Mouse (Mus musculus): ENCODE results near the gene Rbbp4. TPM values are rescaled to one million over a fixed set of nuclear protein-coding genes. Genes with fewer than 3 reads are reported as not detected.

Rbbp4 gene
- polyA plus RNA-seq (2012; fragmentation: generic; extraction: Trizol) = 195 TPM
- long read RNA-seq, experiment 1, full-length matches to known transcripts = 38 of 64 reads
- long read RNA-seq, experiment 1, partial matches to known transcripts = 4 of 64 reads
- long read RNA-seq, experiment 1, other reads (novel, unspliced or antisense) = 22 of 64 reads
- long read RNA-seq, experiment 2, full-length matches to known transcripts = 130 of 258 reads
- long read RNA-seq, experiment 2, partial matches to known transcripts = 6 of 258 reads
- long read RNA-seq, experiment 2, other reads (novel, unspliced or antisense) = 122 of 258 reads

- Histone ChIP-seq H3K36me3 (ENCODE audit: control insufficient read depth, insufficient read depth) (peaks cover 32% of the 10 kb centered on the region), H3ac (ENCODE audit: control insufficient read depth, insufficient read length, low read depth) (peak within 1 kb of the TSS; percentile 96), H3K27me3 (ENCODE audit: control insufficient read depth, insufficient read depth, insufficient read length) (no peaks in the 10 kb centered on the region), H3K79me2 (ENCODE audit: control insufficient read depth, insufficient read depth) (peaks cover 69% of the 10 kb centered on the region), H3K79me3 (ENCODE audit: low read depth) (peaks cover 52% of the 10 kb centered on the region), H3K4me3 (ENCODE audit: insufficient read depth, poor library complexity, severe bottlenecking) (peak within 1 kb of the TSS; percentile 90)
- peak; percentile 90 for TF ChIP-seq USF1 (IDR thresholded peaks at IDR 0.05; ENCODE audit: low read depth)
- TF ChIP-seq FOSL1 (IDR thresholded peaks at IDR 0.05; ENCODE audit: insufficient read depth, low read length, poor library complexity, severe bottlenecking) = no peak
- TF ChIP-seq MYOD1 (IDR thresholded peaks at IDR 0.05; ENCODE audit: control insufficient read depth, insufficient read length, low read depth) = no peak
- peak; percentile 35 for TF ChIP-seq MAX (IDR thresholded peaks at IDR 0.05)
- no peak for TF ChIP-seq CEBPB (IDR thresholded peaks at IDR 0.05; ENCODE audit: low read depth)
- no peak for TF ChIP-seq MYOG (IDR thresholded peaks at IDR 0.05; ENCODE audit: control insufficient read depth, extremely low read depth, insufficient read length)
These were observed at the start of gene Rbbp4, which contains the start of gene Zbtb8os for GRCm38 (mm10) chr4:129335216-129336074. Gene Rbbp4 (minus strand): TSS chr4:129335370. Gene Zbtb8os (plus strand): TSS chr4:129335695.

GRCm38 (mm10) chr4:129384440-129384839 is 49.3 kb upstream of the Rbbp4 start:
- Histone ChIP-seq H3K4me3 (ENCODE audit: insufficient read depth, poor library complexity, severe bottlenecking) (no peak overlapping the region), H3K79me3 (ENCODE audit: low read depth) (no peaks in the 10 kb centered on the region), H3K27me3 (ENCODE audit: control insufficient read depth, insufficient read depth, insufficient read length) (no peaks in the 10 kb centered on the region), H3K79me2 (ENCODE audit: control insufficient read depth, insufficient read depth) (no peaks in the 10 kb centered on the region), H3ac (ENCODE audit: control insufficient read depth, insufficient read length, low read depth) (no peak overlapping the region), H3K36me3 (ENCODE audit: control insufficient read depth, insufficient read depth) (no peaks in the 10 kb centered on the region)
- TF ChIP-seq MYOD1 (IDR thresholded peaks at IDR 0.05; ENCODE audit: control insufficient read depth, insufficient read length, low read depth) (no peak), MYOG (IDR thresholded peaks at IDR 0.05; ENCODE audit: control insufficient read depth, extremely low read depth, insufficient read length) (no peak), MAX (IDR thresholded peaks at IDR 0.05) (no peak), USF1 (IDR thresholded peaks at IDR 0.05; ENCODE audit: low read depth) (no peak), CTCF (IDR thresholded peaks at IDR 0.05; ENCODE audit: control insufficient read depth, insufficient read depth, insufficient read length) (no peak), FOSL1 (IDR thresholded peaks at IDR 0.05; ENCODE audit: insufficient read depth, low read length, poor library complexity, severe bottlenecking) (no peak)

DNA sequence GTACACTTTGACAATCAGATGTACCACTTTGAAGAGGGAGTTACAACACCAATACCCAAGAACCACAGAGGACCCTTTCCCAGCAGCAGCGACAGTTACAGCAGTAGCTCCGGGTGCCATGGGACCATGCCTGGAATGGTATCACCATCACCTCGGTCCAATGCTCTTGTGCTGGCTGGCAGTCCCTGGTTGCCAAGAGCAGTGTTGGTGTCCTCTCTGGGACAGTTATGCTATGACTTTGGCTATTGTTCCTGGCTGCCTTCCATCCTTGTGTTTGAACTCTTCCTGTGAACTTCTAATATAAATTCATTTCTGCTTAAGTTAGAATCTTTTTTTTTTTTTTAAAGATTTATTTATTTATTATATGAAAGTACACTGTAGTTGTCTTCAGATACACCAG is 48.4 kb upstream of the Rbbp4 start:
- Histone ChIP-seq H3K79me2 (ENCODE audit: control insufficient read depth, insufficient read depth) (no peaks in the 10 kb centered on the region), H3K79me3 (ENCODE audit: low read depth) (no peaks in the 10 kb centered on the region), H3K4me3 (ENCODE audit: insufficient read depth, poor library complexity, severe bottlenecking) (no peak overlapping the region), H3ac (ENCODE audit: control insufficient read depth, insufficient read length, low read depth) (no peak overlapping the region), H3K36me3 (ENCODE audit: control insufficient read depth, insufficient read depth) (no peaks in the 10 kb centered on the region), H3K27me3 (ENCODE audit: control insufficient read depth, insufficient read depth, insufficient read length) (no peaks in the 10 kb centered on the region)
- no peak for TF ChIP-seq MYOG (IDR thresholded peaks at IDR 0.05; ENCODE audit: control insufficient read depth, extremely low read depth, insufficient read length)

GRCm38 (mm10) chr4:129382488-129382887 is 47.3 kb upstream of the Rbbp4 start:
- H3K4me3 ChIP-seq (ENCODE audit: insufficient read depth, poor library complexity, severe bottlenecking) = no peak overlapping the region

GRCm38 (mm10) chr4:129382029-129382428 is 46.9 kb upstream of the Rbbp4 start:
- no peak for TF ChIP-seq USF1 (IDR thresholded peaks at IDR 0.05; ENCODE audit: low read depth)
- no peak for TF ChIP-seq FOSL1 (IDR thresholded peaks at IDR 0.05; ENCODE audit: insufficient read depth, low read length, poor library complexity, severe bottlenecking)
- no peak for TF ChIP-seq CEBPB (IDR thresholded peaks at IDR 0.05; ENCODE audit: low read depth)
- TF ChIP-seq MAX (IDR thresholded peaks at IDR 0.05) = no peak
- TF ChIP-seq MYOG (IDR thresholded peaks at IDR 0.05; ENCODE audit: control insufficient read depth, extremely low read depth, insufficient read length) = no peak
- no peak for TF ChIP-seq MYOD1 (IDR thresholded peaks at IDR 0.05; ENCODE audit: control insufficient read depth, insufficient read length, low read depth)
- no peak for TF ChIP-seq CTCF (IDR thresholded peaks at IDR 0.05; ENCODE audit: control insufficient read depth, insufficient read depth, insufficient read length)
- Histone ChIP-seq H3K79me3 (ENCODE audit: low read depth) (no peaks in the 10 kb centered on the region), H3ac (ENCODE audit: control insufficient read depth, insufficient read length, low read depth) (no peak overlapping the region), H3K27me3 (ENCODE audit: control insufficient read depth, insufficient read depth, insufficient read length) (no peaks in the 10 kb centered on the region), H3K36me3 (ENCODE audit: control insufficient read depth, insufficient read depth) (no peaks in the 10 kb centered on the region), H3K4me3 (ENCODE audit: insufficient read depth, poor library complexity, severe bottlenecking) (no peak overlapping the region), H3K79me2 (ENCODE audit: control insufficient read depth, insufficient read depth) (no peaks in the 10 kb centered on the region)

More at GRCm38 (mm10) chr4:129382488-129382887, 47.3 kb upstream of the Rbbp4 start:
- no peaks in the 10 kb centered on the region for H3K27me3 ChIP-seq (ENCODE audit: control insufficient read depth, insufficient read depth, insufficient read length)
- H3K79me2 ChIP-seq (ENCODE audit: control insufficient read depth, insufficient read depth) = no peaks in the 10 kb centered on the region
- no peaks in the 10 kb centered on the region for H3K36me3 ChIP-seq (ENCODE audit: control insufficient read depth, insufficient read depth)
- no peaks in the 10 kb centered on the region for H3K79me3 ChIP-seq (ENCODE audit: low read depth)
- H3ac ChIP-seq (ENCODE audit: control insufficient read depth, insufficient read length, low read depth) = no peak overlapping the region
- TF ChIP-seq CTCF (IDR thresholded peaks at IDR 0.05; ENCODE audit: control insufficient read depth, insufficient read depth, insufficient read length) (no peak), MYOD1 (IDR thresholded peaks at IDR 0.05; ENCODE audit: control insufficient read depth, insufficient read length, low read depth) (no peak), USF1 (IDR thresholded peaks at IDR 0.05; ENCODE audit: low read depth) (no peak), MAX (IDR thresholded peaks at IDR 0.05) (no peak), MYOG (IDR thresholded peaks at IDR 0.05; ENCODE audit: control insufficient read depth, extremely low read depth, insufficient read length) (no peak), CEBPB (IDR thresholded peaks at IDR 0.05; ENCODE audit: low read depth) (no peak), FOSL1 (IDR thresholded peaks at IDR 0.05; ENCODE audit: insufficient read depth, low read length, poor library complexity, severe bottlenecking) (no peak)

Measured in C2C12 (cell line).